Mouse (Mus musculus) CH12F3 (cell line): ENCODE measurements around the gene Avpi1.
"Not testable (repeated sequence)": the region's sequence is repeated elsewhere in the genome, so short reads cannot be mapped to it uniquely, and the experiment has no call there.

Experiments used
- in situ Hi-C: fragments of 300-500 bp; cut with MboI; formaldehyde crosslinking; loops from 2 replicates; pipeline ENCODE4 v1.14.3; 2020; ENCODE audit warnings: low sequenced_read_pairs

Avpi1 gene

DNA sequence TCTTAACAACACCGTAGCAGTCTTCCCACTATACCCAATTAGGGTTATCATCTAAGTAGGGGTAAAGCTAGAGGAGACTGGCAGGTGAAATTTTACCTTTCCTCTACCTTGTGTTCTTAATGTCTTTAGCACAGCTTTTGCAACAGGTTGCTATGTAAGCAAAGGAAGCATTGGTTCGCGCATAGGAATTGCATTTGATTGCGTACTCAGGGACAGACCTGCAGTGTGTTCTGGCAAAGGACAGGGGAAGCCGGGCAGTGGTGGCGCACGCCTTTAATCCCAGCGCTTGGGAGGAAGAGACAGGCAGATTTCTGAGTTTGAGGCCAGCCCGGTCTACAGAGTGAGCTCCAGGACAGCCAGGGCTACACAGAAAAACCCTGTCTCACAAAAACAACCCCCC, 10.7 kb downstream of the Avpi1 start:
- in situ Hi-C loops, result no loop called here

DNA sequence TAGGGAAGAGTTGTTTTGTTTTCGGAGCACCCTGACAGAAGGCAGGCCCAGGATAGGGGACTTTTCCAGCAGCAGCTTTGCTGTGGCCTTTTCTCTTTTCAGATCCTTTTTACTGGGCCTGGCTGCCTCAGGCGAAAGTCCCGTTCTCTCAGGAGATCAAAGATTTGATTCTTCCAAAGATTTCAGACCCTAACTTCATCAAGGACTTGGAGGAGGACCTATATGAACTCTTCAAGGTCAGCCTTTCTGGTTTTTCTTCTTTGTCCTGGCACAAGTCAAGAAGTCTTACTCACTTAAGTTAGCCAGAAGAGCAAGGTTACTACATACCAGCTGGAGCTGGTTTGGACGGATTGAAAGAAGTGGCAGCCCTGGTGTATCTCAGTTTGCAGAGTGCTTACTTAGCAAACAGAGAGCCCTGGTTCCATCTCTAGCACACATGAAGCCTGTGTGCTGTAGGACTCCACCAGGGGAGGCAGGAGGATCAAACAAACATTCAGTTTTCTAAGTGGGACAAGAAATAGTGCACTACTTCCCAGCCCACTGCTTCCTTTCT, 13.0 kb downstream of the Avpi1 start:
- in situ Hi-C loops, result no loop called here

GRCm38 (mm10) chr19:42104681-42105080, 24.2 kb downstream of the Avpi1 start:
- in situ Hi-C loops, result no loop called here

DNA sequence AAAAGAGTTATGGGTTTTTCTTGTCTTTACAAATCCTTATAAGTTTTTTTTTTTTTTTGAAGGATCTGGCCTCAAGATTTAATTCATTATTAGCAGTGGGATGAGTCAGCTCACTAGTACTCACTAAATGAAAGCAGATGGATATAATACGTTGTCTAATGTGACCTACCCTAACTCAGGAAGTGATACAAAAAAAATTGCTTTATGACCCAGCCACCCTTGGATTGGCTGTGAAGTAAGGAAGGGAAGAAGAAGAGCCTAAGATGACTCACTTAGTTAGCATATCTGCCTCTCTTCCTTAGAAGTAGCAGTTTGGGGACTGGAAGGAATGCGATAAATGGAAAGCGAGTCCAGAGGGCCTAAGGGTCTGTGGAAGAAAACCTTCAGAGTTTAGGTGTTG, 29.5 kb downstream of the Avpi1 start:
- in situ Hi-C loops, result no loop called here

GRCm38 (mm10) chr19:42090637-42091141, 38.2 kb downstream of the Avpi1 start:
- in situ Hi-C loops, result no loop called here

DNA sequence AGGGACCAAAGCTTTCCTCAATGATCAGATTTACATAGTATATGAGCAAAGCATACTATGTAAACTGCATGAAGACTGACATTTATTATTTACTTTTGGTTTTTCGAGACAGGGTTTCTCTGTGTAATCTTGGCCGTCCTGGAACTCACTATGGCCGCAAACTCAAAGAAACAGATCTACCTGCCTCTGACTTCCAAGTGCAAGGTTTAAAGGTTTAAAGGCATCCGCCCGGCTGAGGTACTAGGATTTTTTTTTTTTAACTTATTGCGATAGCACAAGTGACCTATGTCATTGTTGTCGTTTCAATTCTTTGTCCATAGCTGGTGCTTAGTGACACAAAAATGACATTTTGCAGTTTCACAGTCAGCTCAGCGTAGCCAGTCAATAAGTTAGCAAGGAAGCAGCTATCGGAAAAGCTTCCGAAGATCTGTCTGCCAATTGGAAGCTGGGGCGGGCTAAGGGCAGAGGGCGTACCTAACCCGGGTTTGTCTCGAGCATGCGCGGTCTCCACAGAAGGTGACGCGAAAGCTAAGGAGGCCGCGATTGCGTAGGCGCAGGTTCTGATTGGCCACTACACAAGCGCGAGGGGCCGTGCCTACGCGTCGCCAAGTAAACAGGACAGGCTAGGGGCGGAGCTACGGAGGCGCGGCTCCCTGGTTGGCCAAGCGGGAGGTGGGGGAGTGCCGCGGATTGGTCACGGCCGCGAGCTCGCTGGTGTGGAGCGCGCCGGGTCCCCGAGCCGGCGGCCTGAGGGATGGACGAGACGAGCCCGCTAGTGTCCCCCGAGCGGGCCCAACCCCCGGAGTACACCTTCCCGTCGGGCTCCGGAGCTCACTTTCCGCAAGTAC, 38.9 kb downstream of the Avpi1 start, which contains the start of gene Pi4k2a:
Gene Pi4k2a, plus strand, starts transcription at position 723 of the 848 bp plus-strand sequence.
- in situ Hi-C loops, result no loop called here

GRCm38 (mm10) chr19:42089103-42089747, 39.6 kb downstream of the Avpi1 start:
- in situ Hi-C loops, result no loop called here

GRCm38 (mm10) chr19:42086166-42086565, 42.7 kb downstream of the Avpi1 start, which contains the start of gene Morn4:
Gene Morn4, minus strand, starts transcription at chr19:42086357.
- in situ Hi-C loops, result no loop called here

DNA sequence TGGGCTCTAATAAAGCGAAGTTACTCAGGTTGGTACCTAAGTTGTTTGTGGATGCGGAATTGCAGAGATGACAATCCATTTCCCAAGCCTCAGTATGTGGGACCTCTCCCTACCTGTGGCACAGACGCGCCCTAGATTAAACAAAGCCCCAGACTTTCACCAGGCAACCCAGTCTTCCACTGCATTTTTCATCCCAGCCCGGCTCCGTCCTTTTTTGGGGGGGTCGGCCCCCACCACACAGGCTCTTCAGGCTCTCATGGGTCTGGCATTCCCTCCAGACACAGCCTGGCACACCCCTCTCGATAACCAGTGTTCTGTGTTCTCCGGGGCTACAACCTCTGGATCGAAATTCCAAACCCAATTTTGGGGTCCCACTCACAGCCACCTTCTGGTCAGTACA, 43.2 kb downstream of the Avpi1 start:
- in situ Hi-C loops, result no loop called here

- in situ Hi-C loops, result not testable (repeated sequence)
These were observed 47.2 kb downstream of the Avpi1 start for GRCm38 (mm10) chr19:42081613-42082012.

- in situ Hi-C loops, result no loop called here
These were observed 48.4 kb downstream of the Avpi1 start for GRCm38 (mm10) chr19:42080469-42080868.

GRCm38 (mm10) chr19:42079950-42080349, 48.9 kb downstream of the Avpi1 start:
- in situ Hi-C loops, result no loop called here

DNA sequence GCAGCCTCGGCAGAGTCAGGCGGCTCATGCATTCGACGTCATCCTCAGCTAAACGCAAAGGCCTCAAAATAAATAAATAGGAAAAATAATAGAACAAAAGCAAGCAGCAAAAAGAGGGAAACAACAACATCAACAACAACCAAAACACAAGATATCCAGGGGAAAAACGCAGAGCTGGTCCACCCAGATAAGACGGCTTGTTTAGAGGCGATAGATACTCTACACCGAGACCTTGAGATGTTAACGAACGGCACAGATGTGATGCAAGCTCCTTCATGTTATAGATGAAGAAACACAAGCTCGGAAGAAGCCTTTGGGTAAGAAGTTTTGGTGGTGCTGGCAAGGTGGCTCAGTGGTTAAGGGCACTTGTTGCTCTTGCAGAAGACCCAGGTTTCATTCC, 49.9 kb downstream of the Avpi1 start:
- in situ Hi-C loops, result no loop called here

DNA sequence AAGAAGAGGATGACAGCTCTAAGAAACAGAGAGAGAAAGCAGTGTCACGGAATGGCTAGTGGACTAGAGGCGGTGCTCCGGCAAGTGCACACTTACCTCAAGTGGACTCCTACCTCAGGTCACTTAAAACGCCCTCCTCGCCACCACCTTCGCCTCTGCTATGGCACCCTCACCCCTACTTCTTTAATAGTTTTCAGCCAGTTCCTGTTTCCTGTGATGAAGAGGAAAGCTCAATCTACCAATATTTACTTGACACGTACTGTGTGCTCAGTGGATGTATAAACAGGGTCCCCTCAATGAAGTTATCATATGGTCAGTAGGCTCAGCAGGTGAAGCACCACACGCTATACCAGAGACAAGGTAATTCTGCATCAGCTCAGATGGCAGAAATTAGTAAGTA, 50.3 kb downstream of the Avpi1 start:
- in situ Hi-C loops, result no loop called here

DNA sequence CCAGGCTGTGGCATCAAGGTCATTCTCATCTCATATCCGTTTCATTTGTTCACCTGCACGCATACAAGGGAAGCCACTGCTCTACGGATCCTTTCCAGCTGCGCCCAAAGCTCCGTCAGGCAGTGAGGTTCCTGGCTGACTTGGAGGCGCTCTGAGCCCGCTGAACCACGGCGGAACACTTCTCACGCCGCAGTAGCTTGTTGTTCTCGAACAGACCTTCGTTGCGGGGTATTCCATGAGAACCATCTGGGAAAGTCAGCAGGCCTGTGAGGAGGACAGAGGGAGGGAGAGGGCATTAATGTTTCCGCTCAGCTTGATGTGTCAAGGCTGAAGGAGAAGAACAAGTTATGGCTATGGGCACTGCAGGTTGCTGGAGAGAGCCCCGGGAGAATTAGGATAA, 52.9 kb downstream of the Avpi1 start:
- in situ Hi-C loops, result no loop called here

DNA sequence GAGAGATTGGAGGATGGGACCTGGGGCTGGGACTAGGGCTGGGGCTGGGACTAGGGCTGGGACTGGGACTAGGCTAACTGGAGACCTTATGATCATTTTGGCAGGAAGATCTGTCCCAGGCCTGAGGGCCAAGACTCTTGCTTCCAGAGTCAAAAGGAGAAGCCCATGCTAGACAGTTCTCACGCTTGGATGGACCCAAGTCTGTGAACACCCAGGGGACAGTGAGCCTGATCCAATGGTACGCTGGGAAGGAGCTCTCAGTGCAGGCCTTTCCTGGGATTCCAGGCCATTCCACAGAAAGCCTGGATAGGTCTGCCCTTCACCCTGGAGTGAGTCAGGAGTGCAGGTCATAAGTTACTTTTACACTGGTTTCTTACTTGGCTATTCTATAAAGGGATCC, 53.8 kb downstream of the Avpi1 start:
- in situ Hi-C loops, result no loop called here
